Mouse (Mus musculus) hindbrain, embryonic 11.5 days (tissue): ENCODE data around the gene Slc15a4. TPM values are rescaled to one million over a fixed set of nuclear protein-coding genes. Genes with fewer than 3 reads are reported as not detected.

Source experiments
- polyA plus RNA-seq: library from polyadenylated mRNA; unstranded; fragments of >200 nt; fragmentation: Nextera tagmentation; extraction: Ambion mirVana; gene quantifications from 2 replicates; pipeline ENCODE4 v1.2.1, GENCODE M21; 2014

The Slc15a4 gene
- polyA plus RNA-seq, 1 experiment from 2014 or later, result 22.2 TPM

Other genes with a start within 250 kb of the Slc15a4 start
- gene Glt1d1, start 635 bp downstream of the Slc15a4 start, polyA plus RNA-seq, result 0.61 and 0.88 TPM in 2 replicates